Mouse (Mus musculus) heart, embryonic 10.5 days (tissue): ENCODE data around the gene Uck1. TPM values are rescaled to one million over a fixed set of nuclear protein-coding genes. Genes with fewer than 3 reads are reported as not detected.
"Not testable (repeated sequence)": the region's sequence is repeated elsewhere in the genome, so short reads cannot be mapped to it uniquely, and the experiment has no call there.

Experiments used
- DNase-seq: peaks from one replicate; pipeline ENCODE4 v3.0.0-alpha.2; 2017; ENCODE audit warnings: low spot score
- H3K27ac ChIP-seq: fragments of 300-500 bp; sonication (generic); 2 replicates; pipeline ENCODE4 v1.5.1; 2016; ENCODE audit warnings: mild to moderate bottlenecking
- H3K27me3 ChIP-seq: fragments of 300-500 bp; sonication (generic); 2 replicates; pipeline ENCODE4 v1.6.1; 2016; ENCODE audit warnings: mild to moderate bottlenecking; ENCODE audit not compliant: poor library complexity, insufficient read depth, severe bottlenecking
- H3K36me3 ChIP-seq: fragments of 300-500 bp; sonication (generic); 2 replicates; pipeline ENCODE4 v1.6.1; 2016; ENCODE audit warnings: mild to moderate bottlenecking, moderate library complexity
- H3K4me1 ChIP-seq: fragments of 300-500 bp; sonication (generic); 2 replicates; pipeline ENCODE4 v1.6.1; 2016; ENCODE audit warnings: mild to moderate bottlenecking
- H3K4me3 ChIP-seq: fragments of 300-500 bp; sonication (generic); 2 replicates; pipeline ENCODE4 v1.5.1; 2016; ENCODE audit warnings: mild to moderate bottlenecking, moderate library complexity
- H3K9me3 ChIP-seq: fragments of 300-500 bp; sonication (generic); 2 replicates; pipeline ENCODE4 v1.6.1; 2016; ENCODE audit warnings: mild to moderate bottlenecking, moderate library complexity
- WGBS: fragments of 180-500 bp; shearing (Covaris S2); methylation state at CpG from one replicate; pipeline ENCODE4 v1.1.7; 2016; 5-methylcytosine and 5-hydroxymethylcytosine counted together
- polyA plus RNA-seq: library from polyadenylated mRNA; unstranded; fragments of >200 nt; fragmentation: Nextera tagmentation; extraction: Ambion mirVana; gene quantifications from 2 replicates; pipeline ENCODE4 v1.2.1, GENCODE M21; 2016

The Uck1 gene
- 63.1 and 65.8 TPM in 2 replicates for polyA plus RNA-seq

GRCm38 (mm10) chr2:32259657-32260417 lies at the start of gene Uck1:
Gene Uck1, minus strand, starts transcription at chr2:32260159.
- 1% methylated on average over 59 of the region's 59 CpGs for WGBS
- H3K4me3 ChIP-seq, result peak within 1 kb of the TSS; percentile 88
- peaks cover 19% of the 10 kb centered on the region for H3K4me1 ChIP-seq
- H3K9me3 ChIP-seq, result no peaks in the 10 kb centered on the region
- H3K36me3 ChIP-seq, result peaks cover 29% of the 10 kb centered on the region
- peak; percentile 97 for DNase-seq
- peak within 1 kb of the TSS; percentile 91 for H3K27ac ChIP-seq
- H3K27me3 ChIP-seq, result no peaks in the 10 kb centered on the region

GRCm38 (mm10) chr2:32308870-32309568 lies 49.1 kb upstream of the Uck1 start:
- Histone ChIP-seq H3K36me3 (peaks cover 60% of the 10 kb centered on the region), H3K27me3 (peaks cover 33% of the 10 kb centered on the region; the same call in 1 of the 2 replicates), H3K4me1 (peaks cover 32% of the 10 kb centered on the region), H3K4me3 (no peak overlapping the region), H3K9me3 (no peaks in the 10 kb centered on the region), H3K27ac (no peak overlapping the region)
- WGBS, result 88% methylated on average over 16 of the region's 16 CpGs
- no peak for DNase-seq

DNA sequence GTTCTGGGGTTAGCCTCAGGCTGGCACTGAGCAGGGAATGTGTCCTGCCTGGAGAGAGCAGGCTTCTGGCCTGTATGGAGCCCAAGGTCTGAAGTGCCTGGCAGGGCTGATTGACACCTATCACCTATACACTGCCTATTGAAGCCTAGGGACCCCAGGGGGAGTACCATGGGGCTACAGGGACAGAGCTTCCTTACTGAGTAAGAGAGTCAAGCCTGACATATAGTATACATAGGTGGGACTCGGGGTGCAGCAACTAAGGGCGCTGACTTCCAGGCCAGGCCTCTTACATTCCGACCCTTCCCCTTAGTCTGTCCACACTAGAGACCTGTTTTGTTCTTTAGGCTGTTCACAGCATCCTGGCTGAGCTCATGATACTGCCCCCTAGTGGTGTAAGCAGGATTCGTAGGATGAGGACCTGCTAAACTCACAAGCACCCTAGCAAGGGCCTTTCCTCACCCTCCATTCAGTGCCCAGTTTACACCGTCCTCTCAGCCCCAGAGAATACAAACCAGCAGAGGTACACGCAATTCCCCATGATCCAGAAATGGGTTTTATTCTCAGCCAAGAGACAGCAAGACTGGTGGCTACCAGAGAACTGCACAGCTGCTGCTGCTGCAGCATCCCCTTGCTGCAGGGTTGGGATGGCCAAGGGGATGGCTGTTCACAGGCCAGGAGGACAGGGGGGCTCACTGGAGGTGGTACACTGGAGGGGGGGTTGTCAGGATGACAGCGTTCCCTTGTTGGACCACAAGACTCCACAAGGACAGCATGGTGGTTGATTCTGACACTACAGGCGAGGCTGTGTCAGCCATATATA lies 48.2 kb upstream of the Uck1 start:
- H3K27ac ChIP-seq, result no peak overlapping the region

DNA sequence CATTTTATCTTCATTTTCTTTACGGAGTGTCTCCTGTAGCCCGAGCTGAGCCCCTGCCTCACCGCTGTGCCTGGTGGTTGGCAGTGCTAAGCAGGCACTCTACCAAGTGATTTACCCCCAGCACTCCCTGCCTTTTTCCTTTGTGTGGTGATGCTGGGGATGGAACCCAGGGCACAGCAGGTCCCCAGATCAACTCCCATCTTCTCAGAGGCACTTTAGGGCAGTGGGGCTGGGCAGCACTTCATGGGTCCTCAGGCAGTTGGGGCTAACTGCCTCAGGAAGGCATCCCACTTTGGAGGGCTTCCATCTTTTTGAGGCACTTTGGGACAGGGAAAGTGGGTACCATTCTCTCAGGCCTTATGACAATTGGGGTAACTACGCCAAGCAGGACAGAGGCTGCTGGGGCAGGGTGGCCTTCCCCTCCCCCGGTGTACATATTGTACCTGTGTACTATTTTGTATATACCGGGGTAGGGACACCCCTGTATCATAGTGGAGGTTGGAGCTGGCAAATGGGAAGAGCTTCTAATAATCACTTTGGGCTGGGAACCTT lies 47.4 kb upstream of the Uck1 start:
- Histone ChIP-seq H3K27ac (no peak overlapping the region), H3K9me3 (no peaks in the 10 kb centered on the region), H3K4me3 (no peak overlapping the region), H3K36me3 (peaks cover 77% of the 10 kb centered on the region), H3K27me3 (peaks cover 27% of the 10 kb centered on the region; the same call in 1 of the 2 replicates), H3K4me1 (peaks cover 27% of the 10 kb centered on the region)
- DNase-seq, result no peak
- 76% methylated on average over 6 of the region's 6 CpGs for WGBS

More for the DNA sequence above, 48.2 kb upstream of the Uck1 start:
- 54% methylated on average over 8 of the region's 8 CpGs for WGBS
- Histone ChIP-seq H3K27me3 (peaks cover 30% of the 10 kb centered on the region; the same call in 1 of the 2 replicates), H3K4me3 (no peak overlapping the region), H3K4me1 (peaks cover 32% of the 10 kb centered on the region), H3K36me3 (peaks cover 69% of the 10 kb centered on the region), H3K9me3 (no peaks in the 10 kb centered on the region)
- no peak for DNase-seq

DNA sequence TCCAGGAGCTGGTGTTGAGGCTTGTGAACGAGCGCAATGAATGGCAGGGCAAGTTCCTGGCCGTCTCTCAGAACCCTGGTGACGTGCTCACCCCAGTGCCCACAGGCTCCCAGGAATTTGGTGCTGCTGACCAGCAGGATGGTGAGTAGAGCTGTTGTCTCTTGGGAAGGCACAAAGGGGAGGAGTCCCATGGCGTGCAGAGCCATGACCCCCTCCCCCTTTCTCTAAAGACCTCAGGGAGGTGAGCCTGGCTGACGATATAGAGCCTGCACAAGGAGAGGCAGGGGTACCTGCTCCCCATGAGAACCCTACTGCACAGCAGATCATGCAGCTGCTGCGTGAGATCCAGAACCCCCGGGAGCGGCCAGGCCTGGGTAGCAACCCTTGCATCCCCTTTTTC lies 46.2 kb upstream of the Uck1 start:
- Histone ChIP-seq H3K4me1 (peaks cover 17% of the 10 kb centered on the region), H3K9me3 (no peaks in the 10 kb centered on the region), H3K27me3 (peaks cover 24% of the 10 kb centered on the region; the same call in 1 of the 2 replicates), H3K4me3 (no peak overlapping the region), H3K27ac (no peak overlapping the region), H3K36me3 (peaks cover 88% of the 10 kb centered on the region)
- WGBS, result 81% methylated on average over 9 of the region's 9 CpGs
- DNase-seq, result no peak

GRCm38 (mm10) chr2:32305668-32306067 lies 45.7 kb upstream of the Uck1 start:
- Histone ChIP-seq H3K36me3 (peaks cover 93% of the 10 kb centered on the region), H3K9me3 (no peaks in the 10 kb centered on the region), H3K4me3 (no peak overlapping the region), H3K27ac (no peak overlapping the region), H3K4me1 (peaks cover 11% of the 10 kb centered on the region), H3K27me3 (peaks cover 19% of the 10 kb centered on the region; the same call in 1 of the 2 replicates)
- WGBS, result 91% methylated on average over 5 of the region's 5 CpGs
- no peak for DNase-seq

- H3K4me1 ChIP-seq, result peaks cover 5% of the 10 kb centered on the region; the same call in 1 of the 2 replicates
- peaks cover 95% of the 10 kb centered on the region for H3K36me3 ChIP-seq
- no peak overlapping the region for H3K27ac ChIP-seq
- no peak overlapping the region for H3K4me3 ChIP-seq
- H3K27me3 ChIP-seq, result peaks cover 6% of the 10 kb centered on the region; the same call in 1 of the 2 replicates
- DNase-seq, result no peak
- 62% methylated on average over 8 of the region's 8 CpGs for whole genome bisulfite sequencing
- no peaks in the 10 kb centered on the region for H3K9me3 ChIP-seq
Observed at GRCm38 (mm10) chr2:32304145-32304832, 44.3 kb upstream of the Uck1 start.

DNA sequence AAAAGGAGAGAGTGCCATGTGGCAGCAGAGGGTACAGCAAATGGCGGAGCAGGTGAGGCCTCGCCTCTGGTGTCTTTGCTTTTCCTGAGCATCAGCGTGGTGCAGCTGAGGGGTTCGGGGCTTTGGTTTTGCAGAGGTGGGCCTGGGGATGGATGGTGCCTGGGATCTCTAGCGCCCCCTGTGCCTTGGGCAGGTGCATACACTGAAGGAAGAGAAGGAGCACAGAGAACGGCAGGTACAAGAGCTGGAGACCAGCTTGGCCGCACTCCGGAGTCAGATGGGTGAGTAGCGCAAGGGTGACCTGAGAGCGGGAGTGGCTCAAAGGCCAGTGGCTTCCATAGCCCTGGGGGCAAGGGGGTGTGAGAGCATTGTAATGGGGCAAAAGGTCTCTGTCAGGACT lies 43.0 kb upstream of the Uck1 start:
- Histone ChIP-seq H3K36me3 (peaks cover 95% of the 10 kb centered on the region), H3K27me3 (no peaks in the 10 kb centered on the region), H3K4me3 (no peak overlapping the region), H3K9me3 (no peaks in the 10 kb centered on the region), H3K27ac (no peak overlapping the region), H3K4me1 (peaks cover 5% of the 10 kb centered on the region; the same call in 1 of the 2 replicates)
- no peak for DNase-seq
- 87% methylated on average over 10 of the region's 10 CpGs for WGBS

- Histone ChIP-seq H3K4me1 (0 out of 2 replicates have a peak, but pooled peaks cover under 1% of the 10 kb centered on the region), H3K27ac (no peak overlapping the region), H3K36me3 (peaks cover 91% of the 10 kb centered on the region), H3K27me3 (no peaks in the 10 kb centered on the region), H3K4me3 (no peak overlapping the region), H3K9me3 (no peaks in the 10 kb centered on the region)
- DNase-seq, result no peak
- WGBS, result 90% methylated on average over 4 of the region's 4 CpGs
Observed at GRCm38 (mm10) chr2:32299469-32299868, 39.5 kb upstream of the Uck1 start.

GRCm38 (mm10) chr2:32295842-32296241 lies 35.9 kb upstream of the Uck1 start:
- H3K27ac ChIP-seq, DNase-seq, H3K9me3 ChIP-seq, H3K27me3 ChIP-seq, H3K4me3 ChIP-seq, H3K4me1 ChIP-seq: not testable (repeated sequence)
- peaks cover 76% of the 10 kb centered on the region for H3K36me3 ChIP-seq
- WGBS, result 87% methylated on average over 2 of the region's 2 CpGs

DNA sequence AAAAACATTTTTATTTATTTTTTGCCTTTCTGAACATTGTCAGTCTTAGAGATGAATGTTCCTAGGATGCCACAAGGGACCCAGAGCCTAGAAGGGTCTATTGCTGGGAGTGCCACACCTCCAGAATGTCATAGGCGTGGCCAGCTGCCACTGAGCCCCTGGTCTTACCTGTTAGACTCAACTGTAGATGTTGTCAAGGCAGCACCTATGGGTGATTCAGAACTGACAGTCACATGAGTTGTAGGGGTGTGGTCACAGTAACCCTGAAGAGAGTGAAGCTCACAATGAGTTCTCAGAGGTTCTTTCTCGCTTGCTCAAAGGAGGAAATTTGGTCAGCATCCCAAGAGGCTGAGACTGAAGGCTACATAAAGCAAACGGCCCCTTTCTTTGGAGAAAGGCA lies 35.3 kb upstream of the Uck1 start:
- Histone ChIP-seq H3K4me3 (no peak overlapping the region), H3K27me3 (no peaks in the 10 kb centered on the region), H3K9me3 (no peaks in the 10 kb centered on the region), H3K27ac (no peak overlapping the region), H3K4me1 (peaks cover 3% of the 10 kb centered on the region; the same call in 1 of the 2 replicates), H3K36me3 (peaks cover 72% of the 10 kb centered on the region)
- DNase-seq, result no peak
- WGBS, result 87% methylated on average over 3 of the region's 3 CpGs

- Histone ChIP-seq H3K27ac (no peak overlapping the region), H3K36me3 (peaks cover 63% of the 10 kb centered on the region), H3K27me3 (no peaks in the 10 kb centered on the region), H3K4me3 (no peak overlapping the region), H3K4me1 (peaks cover 6% of the 10 kb centered on the region), H3K9me3 (no peaks in the 10 kb centered on the region)
- 82% methylated on average over 8 of the region's 8 CpGs for WGBS
- no peak for DNase-seq
Observed at GRCm38 (mm10) chr2:32294348-32294747, 34.4 kb upstream of the Uck1 start.
